Mouse (Mus musculus) skeletal muscle tissue, adult 2 months (tissue): ENCODE data around the gene Hs3st3a1.

ENCODE experiments used
- DNase-seq: peaks from one replicate; pipeline ENCODE4 v3.0.0-alpha.2; 2012; ENCODE audit warnings: low read depth, low spot score

Hs3st3a1 gene

DNA sequence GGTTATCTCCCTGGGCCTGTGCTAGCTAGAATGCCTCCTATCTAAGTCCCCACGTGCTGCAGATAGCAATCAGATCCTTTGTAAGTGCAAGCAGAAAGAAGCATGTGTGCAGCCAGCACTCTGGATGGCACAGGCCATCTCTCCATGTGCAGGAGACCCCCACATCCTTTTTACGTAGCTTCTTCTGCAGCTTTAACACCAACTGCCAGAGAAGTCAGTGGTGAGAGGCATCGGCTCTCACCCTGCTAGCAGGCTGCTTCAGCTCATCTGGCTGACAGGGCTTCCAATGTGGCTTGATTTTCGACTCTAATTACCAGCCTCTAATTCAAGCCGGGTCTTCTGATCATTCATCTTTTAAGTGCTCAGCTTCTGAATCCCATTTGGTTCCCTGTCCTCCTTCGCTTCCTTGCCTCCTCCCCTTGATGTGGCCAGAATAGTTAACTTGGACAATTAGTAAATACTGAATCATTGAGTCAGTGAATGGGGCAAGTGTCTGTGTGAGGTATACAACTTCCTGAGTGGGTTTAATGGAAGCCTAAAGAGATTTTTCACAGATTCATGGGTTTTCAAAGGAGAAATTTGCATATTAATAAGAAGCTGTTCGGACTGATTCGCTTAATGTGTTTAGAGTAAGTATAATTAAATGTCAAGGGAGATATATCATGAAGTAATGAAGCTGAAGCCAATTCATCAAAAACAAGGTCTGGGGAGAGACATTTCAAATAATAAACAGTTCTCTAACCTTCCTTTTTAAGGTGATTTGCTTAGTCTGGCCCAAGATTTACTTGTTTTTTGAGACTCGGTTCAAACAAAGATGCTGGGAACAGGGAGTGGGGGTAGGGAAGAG is 54.7 kb downstream of the Hs3st3a1 start:
- DNase-seq: no peak

DNA sequence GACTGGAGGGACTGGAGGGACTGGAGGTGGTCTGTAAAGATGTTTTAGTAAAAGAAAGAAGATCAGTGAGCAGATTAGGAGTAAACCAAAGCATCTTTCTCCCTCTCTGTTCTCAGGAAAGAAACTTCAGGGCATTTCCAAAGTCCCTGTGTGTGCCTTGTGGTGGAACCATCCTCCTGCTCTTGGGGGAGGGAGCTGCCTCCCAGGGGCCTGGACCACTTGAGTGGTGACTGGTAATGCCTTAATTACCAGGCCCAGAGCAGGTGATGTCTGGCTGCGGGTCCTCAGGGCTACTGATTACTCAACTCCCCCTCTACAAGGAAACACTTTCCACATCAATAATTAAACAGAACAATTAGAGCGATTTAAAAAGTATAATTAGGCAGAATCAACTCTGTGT is 59.3 kb downstream of the Hs3st3a1 start:
- no peak for DNase-seq

DNA sequence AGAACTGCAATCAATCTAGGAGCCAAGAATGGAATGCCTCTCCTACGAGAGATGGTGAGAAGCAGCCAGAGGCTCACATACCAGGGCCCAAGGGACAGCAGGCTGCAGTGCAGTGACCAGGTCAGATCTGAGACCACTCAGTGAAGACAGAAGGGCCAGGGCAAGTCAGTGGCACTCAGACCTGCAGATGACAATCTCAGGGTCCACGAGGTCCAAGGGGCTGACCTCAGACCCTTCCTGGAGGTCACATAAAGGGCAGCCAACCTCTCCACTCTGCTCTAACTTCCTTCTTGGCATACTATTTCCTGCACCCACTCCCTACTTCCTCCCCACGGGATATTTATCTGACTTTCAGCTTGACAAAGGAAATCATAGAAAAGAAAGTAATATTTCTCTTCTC is 60.8 kb downstream of the Hs3st3a1 start:
- DNase-seq: no peak

DNA sequence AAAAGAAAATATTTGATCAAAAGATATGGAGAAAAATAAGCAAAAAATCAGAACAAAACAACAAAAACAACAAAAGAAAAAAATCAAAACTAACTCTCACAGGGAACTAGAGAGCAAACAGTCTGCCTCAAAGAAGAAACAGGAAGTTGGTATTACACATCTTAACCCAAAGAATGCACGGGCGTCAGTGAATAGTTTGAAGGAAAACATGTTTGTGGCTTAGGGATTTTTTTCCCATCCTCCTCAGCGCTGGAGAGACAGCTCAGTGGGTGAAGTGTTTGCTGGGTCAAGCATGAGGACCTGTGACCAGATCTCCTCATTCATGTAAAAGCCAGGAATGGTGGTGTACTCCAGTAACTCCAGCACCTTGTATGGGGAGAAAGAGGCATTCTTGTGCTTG is 61.5 kb downstream of the Hs3st3a1 start:
- no peak for DNase-seq

DNA sequence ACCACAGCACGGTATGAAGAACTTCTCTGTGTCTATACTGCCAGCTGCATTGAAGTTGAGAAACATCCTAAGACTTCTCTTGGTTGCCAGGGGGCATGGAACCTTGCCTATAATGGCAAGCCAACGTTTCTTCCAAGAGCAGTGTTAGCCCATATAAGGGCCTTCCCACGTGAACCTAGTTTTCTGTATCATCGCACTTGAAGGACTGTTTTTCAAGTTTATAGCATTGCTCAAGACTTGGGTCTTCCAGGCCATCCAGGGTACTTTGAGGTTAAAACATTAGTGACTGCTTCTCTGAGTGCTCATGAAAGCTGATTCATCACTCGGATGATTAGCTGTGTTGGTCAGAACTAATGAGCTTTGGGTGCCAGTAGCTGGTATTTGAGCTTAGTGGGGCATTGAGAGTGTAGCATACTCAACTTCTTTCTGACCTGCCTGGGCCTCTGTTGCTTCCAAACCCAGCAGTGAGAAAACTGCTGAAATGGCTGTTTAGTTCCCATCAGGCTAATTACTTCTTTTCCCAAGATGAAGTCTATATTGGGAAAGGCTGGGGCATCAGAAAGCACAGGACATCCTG is 65.5 kb downstream of the Hs3st3a1 start:
- DNase-seq: no peak

DNA sequence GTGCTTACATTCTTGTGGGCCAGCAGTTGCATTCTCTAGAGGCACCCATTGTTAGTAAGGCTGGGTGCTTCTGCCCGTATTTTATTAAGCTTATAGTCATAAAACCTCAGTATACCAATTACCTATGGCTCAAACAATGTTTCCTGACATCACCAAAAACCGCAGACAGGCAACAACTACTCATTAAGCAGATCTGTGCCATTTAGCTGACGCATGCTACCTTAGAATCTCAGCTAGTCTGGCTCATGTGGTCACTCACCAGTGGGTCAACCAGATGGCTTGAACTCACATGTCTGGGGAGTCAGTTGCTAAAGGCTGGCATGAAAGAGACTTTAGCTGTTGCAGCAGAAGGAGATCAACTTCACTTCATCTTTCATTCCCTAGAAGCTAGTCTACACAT is 67.9 kb downstream of the Hs3st3a1 start:
- no peak for DNase-seq

DNA sequence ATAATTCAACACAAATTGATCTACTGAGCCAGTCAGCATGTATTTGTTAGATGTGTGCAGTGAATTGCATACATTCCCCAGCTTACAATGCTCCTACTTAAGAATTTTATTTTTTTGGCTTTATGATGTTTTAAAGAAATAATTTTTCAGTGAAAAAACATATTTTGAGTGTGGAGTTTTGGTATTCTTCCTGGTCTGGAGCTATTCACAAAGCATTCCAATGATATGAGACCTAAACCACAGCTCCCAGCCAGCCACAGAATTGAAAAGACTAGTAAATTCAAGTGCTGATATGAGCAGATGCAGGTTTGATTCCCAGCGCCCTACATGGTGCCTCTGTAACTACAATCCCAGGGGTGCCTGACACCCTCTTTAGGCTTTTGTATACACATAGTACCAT is 70.8 kb downstream of the Hs3st3a1 start:
- no peak for DNase-seq

DNA sequence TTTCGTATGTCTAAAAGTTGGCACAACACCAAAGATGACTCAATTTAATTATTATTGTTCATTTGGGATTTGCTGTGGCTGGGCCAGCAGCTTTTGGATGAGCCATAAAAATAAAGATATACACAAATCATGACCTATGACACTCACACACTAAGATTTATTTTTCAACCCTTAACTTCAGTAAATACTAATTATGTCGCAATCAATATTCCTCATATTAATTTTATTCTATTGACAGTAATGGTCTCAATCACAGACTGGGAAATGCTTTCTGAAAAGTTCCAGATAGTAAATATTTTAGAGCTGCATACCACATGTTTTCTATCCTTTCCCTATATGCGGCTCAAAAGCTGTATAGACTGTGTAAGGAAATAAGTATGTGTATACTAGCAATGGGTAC is 71.9 kb downstream of the Hs3st3a1 start:
- DNase-seq: no peak

DNA sequence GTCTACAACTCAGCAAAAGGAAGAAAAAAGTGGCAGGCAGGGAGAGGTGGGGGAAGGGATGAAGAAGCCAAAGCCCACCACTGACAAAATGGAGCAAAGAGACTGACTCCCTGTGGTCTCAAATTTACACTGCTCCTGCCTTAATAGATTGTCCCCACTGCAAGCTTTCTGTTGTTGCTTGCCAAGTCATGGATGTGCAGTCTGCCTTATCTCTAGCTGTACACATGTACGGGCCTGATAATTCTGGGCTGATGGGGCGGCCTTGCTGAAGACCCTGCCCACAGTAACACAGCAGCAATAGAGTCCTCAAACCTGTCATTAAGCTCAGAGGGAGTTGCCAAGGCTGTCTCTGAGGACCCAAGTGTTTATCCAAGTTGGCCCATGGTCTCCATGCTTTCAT is 74.0 kb downstream of the Hs3st3a1 start:
- DNase-seq: no peak

DNA sequence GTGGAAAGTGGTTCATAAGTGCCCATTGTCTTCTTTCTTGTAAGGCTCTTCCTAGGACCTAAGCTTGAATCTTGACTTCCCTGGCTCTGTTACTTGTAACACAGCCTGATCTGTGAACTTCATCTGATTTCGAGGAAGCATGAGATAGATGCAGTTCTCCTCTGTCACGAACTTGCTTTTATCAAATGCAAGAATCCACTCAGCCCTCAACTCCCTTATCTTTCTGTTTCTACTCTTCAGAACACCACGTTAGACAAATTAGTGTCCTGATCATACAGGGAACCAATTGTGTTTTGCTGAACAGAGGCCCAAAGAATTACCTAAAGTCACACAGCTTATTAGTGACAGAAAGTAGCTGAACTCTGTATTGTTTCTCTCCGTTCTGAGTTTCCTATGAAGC is 77.2 kb downstream of the Hs3st3a1 start:
- DNase-seq: no peak

DNA sequence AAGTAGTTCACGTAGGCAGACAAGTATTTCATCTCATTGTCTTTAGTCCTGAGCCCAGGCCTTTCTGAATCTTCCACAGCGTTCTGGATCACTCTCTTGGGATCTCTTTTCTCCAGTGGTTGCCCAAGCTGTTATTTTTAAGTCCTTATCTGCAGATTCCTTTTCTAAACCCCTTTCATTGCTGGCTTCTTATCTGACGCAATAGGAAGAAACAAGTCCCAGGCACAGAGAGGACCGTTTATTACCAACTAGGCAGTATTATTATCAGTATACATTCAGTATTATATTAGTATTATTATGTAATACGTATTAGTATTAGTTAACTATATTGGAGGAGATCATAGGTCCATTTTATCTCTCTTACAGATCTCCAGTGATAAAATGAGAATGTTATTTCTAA is 78.3 kb downstream of the Hs3st3a1 start:
- DNase-seq: no peak

DNA sequence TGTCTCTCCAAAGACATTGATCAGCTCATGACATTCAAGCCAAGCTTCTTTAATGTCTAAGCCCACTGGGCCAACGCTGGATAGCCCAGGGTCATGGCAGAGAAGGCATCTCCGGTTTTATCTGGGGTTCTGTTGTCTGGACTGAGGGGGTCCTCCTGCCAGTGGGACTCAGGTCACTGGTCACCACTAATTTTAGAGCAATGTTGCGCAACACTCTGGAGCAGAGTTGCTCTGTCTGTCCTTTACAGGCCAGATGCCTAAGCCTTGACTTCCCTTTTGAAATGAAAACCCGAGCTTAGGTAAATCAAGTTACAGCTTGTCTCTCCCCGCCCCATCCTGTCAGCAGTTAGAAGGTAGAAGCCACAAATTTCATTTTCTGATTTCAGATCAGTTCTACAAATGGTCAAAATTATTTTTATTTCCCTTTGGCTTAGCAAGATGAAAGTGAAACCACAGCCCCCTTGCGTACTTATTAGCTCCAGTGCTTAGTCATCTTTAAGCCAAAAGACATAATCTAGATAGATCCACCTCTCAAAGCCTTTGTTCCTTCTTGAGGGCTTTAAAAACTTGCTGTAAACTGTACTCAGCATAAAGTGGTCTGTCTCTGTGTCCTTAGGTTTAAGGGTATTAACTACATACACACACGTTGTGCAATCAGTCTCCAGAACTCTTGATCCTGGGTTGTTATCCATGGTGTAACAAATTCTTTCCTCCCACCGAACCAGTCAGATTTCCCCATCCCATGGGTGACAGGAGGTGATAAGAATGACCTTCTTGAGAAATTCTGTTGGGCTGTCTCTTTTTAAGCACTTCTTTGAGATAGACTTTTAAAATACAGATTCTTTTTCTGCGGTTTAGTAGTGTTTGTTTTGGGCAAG is 81.8 kb downstream of the Hs3st3a1 start:
- no peak for DNase-seq

DNA sequence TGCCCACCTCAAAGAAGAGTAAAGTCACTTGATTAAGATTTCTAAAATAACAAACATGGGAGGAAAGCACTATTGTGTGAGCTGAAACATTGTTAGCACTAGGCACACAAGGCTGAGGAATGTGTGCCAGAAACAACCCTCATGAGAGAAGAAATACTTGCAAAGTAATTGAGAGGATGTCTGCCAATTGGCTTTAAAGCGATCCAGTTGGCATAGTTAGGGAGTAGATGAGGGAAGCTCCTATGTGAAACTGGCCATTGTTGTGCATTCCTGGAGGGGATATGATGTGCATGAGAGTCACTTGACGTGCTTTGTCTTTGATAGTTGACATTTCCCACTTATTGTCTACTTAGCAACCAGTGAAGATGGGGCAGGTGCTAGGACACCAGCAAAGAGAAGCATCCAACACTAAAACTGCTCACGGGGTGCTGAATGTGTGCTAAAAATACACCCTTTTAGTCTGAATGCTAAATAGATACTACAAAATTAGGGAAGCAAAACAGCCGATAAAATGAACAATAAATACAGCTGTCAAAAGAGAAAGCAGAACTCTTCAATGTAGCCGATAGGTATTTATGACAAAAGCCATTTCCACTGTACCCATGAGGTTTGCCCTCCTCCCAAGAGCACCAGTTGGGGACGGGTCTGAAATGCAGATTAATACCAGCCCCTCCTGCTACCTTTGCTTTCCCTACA is 83.2 kb downstream of the Hs3st3a1 start:
- DNase-seq: peak; percentile 56

DNA sequence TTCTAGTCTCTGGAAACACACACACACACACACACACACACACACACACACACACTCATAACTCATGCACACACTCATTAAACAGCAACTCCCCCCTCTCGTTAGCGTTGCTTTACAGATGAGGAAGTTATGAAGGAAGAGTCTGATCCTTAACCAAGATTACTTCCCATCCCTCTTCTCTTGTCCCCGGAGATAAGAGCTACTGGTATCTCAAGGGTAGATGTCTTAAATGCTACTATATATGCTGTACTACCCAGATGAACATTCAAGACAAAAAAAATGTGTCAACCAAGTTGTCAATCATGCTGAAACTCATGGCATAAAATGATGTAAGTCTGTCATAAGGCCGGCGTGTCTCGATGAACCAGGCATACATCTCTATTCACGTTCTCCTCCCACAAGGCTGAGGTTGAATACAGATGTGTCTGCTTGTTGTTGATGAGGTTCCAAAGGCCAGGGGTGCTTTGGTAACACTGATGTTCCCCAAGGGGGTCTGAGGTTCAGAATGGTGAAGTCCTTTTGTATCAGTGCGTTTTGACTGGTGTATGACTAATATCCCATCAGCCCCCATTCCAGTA is 89.0 kb downstream of the Hs3st3a1 start:
- DNase-seq: no peak

DNA sequence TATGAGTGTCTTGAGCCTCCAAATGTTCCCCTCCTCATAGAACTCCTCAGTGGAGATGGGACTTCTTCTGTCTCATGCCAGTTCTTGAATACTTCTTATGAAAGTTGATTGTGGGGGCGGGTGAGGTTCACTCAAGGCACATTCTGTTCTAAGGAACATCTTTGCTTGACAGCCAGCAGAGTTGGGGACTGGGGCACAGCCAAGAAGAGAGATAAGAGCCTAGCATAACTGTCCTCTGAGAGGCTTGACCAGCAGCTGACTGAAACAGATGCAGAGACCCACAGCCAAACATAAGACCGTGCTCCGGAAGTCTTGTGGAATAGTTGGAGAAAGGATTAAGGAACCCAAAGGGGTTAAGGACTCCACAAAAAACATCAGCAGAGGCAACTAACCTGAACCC is 102.1 kb downstream of the Hs3st3a1 start:
- DNase-seq: peak; percentile 72

DNA sequence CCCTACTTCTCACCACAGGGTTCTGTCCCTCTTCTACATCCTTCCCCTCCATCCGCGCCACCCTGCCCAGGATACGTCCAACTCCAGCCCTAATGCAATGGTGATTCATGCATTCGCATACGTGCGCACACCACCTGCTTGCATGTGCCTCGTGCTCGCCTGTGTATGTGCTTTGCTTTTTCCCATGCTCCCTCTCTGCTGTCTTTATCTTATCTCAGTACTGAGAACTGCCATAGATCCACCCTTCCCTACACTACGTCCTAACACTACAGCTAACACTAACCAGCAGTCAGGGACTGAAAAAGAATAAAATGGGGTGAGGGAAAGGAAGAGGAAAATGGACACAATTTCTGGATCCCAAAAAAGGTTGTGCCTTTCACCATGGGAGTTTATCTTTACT is 106.7 kb downstream of the Hs3st3a1 start:
- DNase-seq: no peak

DNA sequence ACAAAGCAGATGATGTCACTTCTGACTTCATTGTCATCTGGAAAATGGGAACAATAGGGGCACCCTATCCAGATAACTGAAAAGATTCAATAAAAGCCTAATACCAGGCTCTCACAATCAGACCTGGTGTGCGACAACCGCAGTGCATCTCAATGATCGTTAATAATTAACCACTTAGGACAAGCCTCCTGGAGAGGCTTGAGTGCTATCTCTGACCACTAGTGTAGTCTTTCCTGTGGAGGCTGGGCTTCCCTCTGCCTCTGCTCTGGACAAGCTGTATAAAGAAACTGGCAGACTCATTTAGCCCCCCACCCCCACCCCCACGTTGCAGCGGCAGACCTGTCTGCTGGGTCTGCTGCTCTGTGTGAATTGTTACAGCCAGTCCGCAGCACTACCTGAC is 107.2 kb downstream of the Hs3st3a1 start:
- DNase-seq: no peak

DNA sequence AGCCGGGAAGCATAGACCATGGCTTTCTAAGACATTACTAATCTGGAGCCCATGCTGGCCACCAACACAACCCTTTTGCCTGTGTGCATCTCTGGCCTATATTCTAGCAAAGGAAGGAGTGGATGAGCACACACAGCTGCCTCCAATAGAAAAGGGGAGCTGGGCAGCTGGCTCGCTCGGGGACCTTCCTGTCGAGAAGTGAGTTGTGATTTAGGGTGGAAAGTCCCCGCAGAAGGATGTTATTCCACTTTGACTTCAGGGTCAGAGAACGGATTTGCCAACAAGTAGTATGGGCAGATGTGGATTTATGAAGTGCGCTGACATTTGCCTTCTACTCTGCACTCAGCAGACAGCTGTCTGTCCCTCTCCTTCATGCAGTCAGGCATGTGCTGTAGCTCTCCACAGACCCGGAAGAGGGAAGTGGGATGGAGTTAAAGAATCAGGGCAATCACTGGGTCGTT is 108.1 kb downstream of the Hs3st3a1 start:
- no peak for DNase-seq

DNA sequence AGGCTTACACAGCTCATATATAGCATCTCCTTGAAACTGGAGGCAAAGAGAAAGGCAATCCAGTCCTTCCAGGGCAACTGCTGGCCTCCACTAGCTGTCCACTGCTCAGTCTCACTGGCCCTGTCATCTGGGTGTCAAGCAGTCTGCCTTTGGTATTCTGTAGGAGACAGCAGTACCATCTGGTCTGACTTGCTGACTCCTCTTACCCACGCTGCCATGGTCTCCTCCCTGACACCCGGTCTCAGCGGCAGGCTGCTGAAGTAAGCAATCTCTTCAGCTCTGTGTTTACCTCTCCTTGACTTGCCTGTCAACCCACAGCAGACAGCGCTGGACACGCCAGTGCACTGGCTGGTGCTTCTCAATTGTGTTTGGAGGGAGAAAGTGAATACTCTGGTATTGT is 109.1 kb downstream of the Hs3st3a1 start:
- DNase-seq: no peak

DNA sequence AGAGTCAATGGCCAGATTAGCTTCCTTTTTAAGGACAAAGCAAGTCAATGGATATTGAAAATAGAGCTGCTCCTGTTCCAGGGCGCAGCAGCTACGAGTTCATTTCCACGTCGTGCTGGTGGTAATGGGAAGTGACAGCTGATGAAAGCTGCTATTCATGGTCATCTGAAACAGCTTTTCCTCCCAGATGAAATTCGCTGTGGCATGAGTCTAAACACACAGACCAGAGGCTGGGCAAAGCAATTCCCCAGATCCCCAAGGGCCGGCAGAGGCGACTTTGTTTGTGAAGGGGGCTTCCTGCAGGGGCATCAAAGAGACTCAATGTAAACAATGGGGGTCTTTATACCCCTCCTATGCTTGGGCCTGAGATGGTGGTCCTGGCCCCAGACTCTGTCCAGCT is 114.2 kb downstream of the Hs3st3a1 start:
- DNase-seq: no peak

DNA sequence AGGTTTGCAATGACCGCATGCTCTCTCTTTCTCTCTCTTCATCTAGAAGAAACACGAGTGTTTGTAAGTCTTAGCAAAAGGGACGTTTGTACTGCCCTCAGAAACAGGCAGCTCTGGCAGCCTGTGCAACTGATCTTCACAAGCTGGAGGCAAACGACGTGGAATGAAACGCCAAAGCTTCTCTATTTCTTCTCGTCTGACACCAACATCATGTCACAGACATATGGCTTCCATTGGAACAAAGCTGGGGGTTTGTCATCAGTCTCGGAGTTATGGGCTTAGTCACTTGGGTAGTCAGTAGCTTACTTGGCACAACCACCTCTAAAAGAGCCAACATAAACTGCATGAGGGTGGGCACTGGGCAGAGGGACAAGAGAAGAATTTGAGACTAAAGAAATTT is 114.8 kb downstream of the Hs3st3a1 start:
- no peak for DNase-seq
